Mouse (Mus musculus): ENCODE data around the gene Pip4p1. TPM values are rescaled to one million over a fixed set of nuclear protein-coding genes. Genes with fewer than 3 reads are reported as not detected.
"Not testable (repeated sequence)": the region's sequence is repeated elsewhere in the genome, so short reads cannot be mapped to it uniquely, and the experiment has no call there.

Pip4p1 gene
- polyA plus RNA-seq, 1 experiment from 2014 or later, result 58.0 TPM

DNA sequence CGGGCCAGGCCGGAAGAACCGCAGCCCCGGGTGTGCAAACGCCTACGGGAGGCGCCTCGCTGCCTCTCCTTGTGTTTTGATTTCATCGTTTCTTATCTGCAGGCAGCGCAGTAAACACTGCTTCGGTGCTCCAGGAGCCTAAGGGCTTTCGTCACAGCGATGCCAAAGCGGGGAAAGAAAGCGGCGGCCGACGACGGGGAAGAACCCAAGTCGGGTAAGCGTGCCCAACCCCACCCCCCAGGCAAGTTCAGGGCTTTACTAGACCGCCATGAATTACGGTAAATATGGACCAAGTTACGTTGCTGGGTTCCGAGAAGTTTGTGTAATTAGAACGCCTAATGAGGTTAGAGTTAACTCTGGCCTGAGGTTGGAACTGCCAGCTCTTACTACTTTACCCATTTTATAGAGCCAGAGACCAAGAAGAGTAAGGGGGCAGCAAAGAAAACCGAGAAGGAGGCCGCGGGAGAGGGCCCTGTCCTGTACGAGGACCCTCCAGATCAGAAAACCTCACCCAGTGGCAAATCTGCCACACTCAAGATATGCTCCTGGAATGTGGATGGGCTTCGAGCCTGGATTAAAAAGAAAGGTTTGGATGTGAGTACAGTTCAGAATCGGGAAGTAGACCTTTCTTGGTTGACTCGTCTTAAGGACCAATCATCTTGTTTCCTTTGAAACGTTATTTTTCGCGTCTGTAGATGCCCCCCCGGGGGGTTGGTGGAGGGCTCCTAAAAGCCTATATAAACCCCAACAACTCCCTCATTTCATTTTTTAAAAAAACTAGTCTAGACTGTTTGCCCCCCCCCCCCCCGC is 5.3 kb downstream of the Pip4p1 start:
- H3K4me2 ChIP-seq (ENCODE audit: low read depth, low read length), result peak overlapping the region; percentile 68
- H3K27me3 ChIP-seq (replicated peaks; ENCODE audit: control insufficient read depth, insufficient read depth, low read length), result no peaks in the 10 kb centered on the region
- peak overlapping the region; percentile 68 for H3K9ac ChIP-seq (ENCODE audit: low read depth, low read length)
- H3K4me1 ChIP-seq (ENCODE audit: control insufficient read depth, insufficient read depth, low read length), result peaks cover 19% of the 10 kb centered on the region
- peaks cover 17% of the 10 kb centered on the region for H3K36me3 ChIP-seq (ENCODE audit: control insufficient read depth, insufficient read depth, low read length)
- peak; percentile 60 for ATAC-seq
- peak overlapping the region; percentile 89 for H3K27ac ChIP-seq (ENCODE audit: low read length)
- no peaks in the 10 kb centered on the region for H3K9me3 ChIP-seq (ENCODE audit: control insufficient read depth, low read length)
- H3K4me3 ChIP-seq (ENCODE audit: low read length), result peak overlapping the region; percentile 61
- WGBS, result under 1% methylated on average over 38 of the region's 38 CpGs

DNA sequence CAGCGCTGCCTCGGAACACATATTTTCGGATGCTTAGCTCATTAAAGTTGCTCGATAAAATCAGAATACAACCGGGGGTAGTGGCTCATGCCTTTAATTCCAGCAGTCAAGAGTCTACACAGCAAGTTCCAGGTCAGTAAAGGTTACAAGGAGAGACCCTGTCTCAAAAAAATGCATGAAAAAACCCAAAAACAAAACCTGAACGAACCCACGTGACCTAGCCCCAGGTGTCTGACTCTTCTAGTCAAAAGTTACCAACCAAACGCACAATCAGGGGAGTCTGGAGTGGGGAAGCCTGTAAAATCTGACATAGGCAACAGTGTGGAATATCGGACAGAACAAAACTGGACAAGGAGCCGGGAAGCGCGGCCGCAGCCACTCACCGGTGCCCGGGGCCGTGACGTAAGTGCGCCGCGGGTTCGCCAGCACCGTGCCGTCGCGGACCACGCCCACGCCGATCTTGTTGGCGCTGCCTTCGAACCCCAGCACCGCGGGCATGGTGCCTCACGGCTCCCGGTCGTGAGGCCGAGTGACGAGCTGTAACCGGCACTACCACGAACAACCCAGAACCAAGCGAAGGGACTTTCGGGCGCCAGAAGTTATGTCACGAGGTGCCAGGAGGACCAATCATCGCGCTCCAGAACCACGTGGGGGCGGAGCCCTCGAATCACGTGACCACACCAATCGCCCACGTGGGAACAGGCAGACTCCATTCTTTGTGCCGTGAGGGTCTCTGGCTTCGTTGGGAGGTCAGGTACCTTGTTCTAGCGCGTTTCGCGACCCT is 6.2 kb downstream of the Pip4p1 start, which contains the start of the genes Osgep and Apex1:
Osgep (minus strand) TSS at position 613 of the 784 bp plus-strand sequence.
Apex1 (plus strand) TSS at position 688 of the 784 bp plus-strand sequence.
- H3K9me3 ChIP-seq (ENCODE audit: control insufficient read depth, low read length), result no peaks in the 10 kb centered on the region
- H3K9ac ChIP-seq (ENCODE audit: low read depth, low read length), result peak within 1 kb of the TSS; percentile 68
- H3K27ac ChIP-seq (ENCODE audit: low read length), result peak within 1 kb of the TSS; percentile 89
- H3K27me3 ChIP-seq (replicated peaks; ENCODE audit: control insufficient read depth, insufficient read depth, low read length), result no peaks in the 10 kb centered on the region
- ATAC-seq, result peak; percentile 94
- peak within 1 kb of the TSS; percentile 61 for H3K4me3 ChIP-seq (ENCODE audit: low read length)
- H3K36me3 ChIP-seq (ENCODE audit: control insufficient read depth, insufficient read depth, low read length), result peaks cover 17% of the 10 kb centered on the region
- H3K4me1 ChIP-seq (ENCODE audit: control insufficient read depth, insufficient read depth, low read length), result peaks cover 14% of the 10 kb centered on the region
- WGBS, result under 1% methylated on average over 57 of the region's 57 CpGs
- peak within 1 kb of the TSS; percentile 68 for H3K4me2 ChIP-seq (ENCODE audit: low read depth, low read length)

DNA sequence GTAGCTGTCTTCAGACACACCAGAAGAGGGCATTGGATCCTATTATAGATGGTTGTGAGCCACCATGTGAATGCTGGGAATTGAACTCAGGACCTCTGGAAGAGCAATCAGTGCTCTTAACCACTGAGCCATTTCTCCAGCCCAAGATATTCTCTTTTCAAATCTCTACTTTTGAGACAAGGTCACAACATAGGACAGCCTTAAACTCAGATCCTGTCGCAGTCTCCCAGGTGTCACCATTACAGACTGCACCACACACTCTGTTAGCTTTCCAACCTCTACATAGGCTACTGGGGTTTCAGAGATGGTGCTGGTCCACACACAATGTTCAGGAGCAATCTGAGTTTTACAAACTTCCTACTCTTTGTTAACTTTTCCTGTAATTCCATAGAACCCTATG is 7.2 kb downstream of the Pip4p1 start:
- not testable (repeated sequence) for ATAC-seq; H3K27ac ChIP-seq (ENCODE audit: low read length)
- 70% methylated on average over 1 of the region's 1 CpGs for WGBS

DNA sequence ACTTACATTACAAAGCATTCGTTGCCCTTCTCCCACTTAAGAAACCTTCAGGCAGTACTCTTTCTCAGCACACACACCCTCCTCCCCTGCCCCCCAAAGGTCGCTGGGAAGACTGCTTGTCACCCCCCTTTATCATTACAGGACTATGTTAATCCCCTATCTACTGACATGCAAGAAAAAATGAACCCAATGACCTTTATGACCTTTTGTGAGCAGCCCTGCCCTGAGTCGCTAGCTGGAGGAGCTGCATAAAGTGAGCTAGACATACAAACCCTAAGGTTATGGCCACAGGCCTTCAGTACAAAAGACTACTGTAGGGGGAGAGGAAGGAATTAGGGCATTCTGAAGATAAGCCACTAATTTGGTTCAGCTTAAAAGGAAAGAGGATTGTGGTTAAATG is 19.3 kb downstream of the Pip4p1 start:
- no peak overlapping the region for H3K27ac ChIP-seq (ENCODE audit: low read length)
- H3K36me3 ChIP-seq (ENCODE audit: control insufficient read depth, insufficient read depth, low read length), result peaks cover 6% of the 10 kb centered on the region; the same call in 1 of the 2 replicates
- H3K9ac ChIP-seq (ENCODE audit: low read depth, low read length), result no peak overlapping the region
- H3K4me2 ChIP-seq (ENCODE audit: low read depth, low read length), result no peak overlapping the region
- no peaks in the 10 kb centered on the region for H3K27me3 ChIP-seq (replicated peaks; ENCODE audit: control insufficient read depth, insufficient read depth, low read length)
- no peak overlapping the region for H3K4me3 ChIP-seq (ENCODE audit: low read length)
- no peaks in the 10 kb centered on the region for H3K9me3 ChIP-seq (ENCODE audit: control insufficient read depth, low read length)
- 58% methylated on average over 3 of the region's 3 CpGs for whole genome bisulfite sequencing
- ATAC-seq, result no peak
- H3K4me1 ChIP-seq (ENCODE audit: control insufficient read depth, insufficient read depth, low read length), result no peaks in the 10 kb centered on the region

More for the DNA sequence above, 7.2 kb downstream of the Pip4p1 start:
- H3K9me3 ChIP-seq (ENCODE audit: control insufficient read depth, low read length); H3K27me3 ChIP-seq (replicated peaks; ENCODE audit: control insufficient read depth, insufficient read depth, low read length); H3K4me1 ChIP-seq (ENCODE audit: control insufficient read depth, insufficient read depth, low read length): not testable (repeated sequence)
- peaks cover 12% of the 10 kb centered on the region for H3K36me3 ChIP-seq (ENCODE audit: control insufficient read depth, insufficient read depth, low read length)
- H3K4me2 ChIP-seq (ENCODE audit: low read depth, low read length), result peak overlapping the region; percentile 37
- peak overlapping the region; percentile 68; the same call in 1 of the 2 replicates for H3K9ac ChIP-seq (ENCODE audit: low read depth, low read length)
- peak overlapping the region; percentile 61 for H3K4me3 ChIP-seq (ENCODE audit: low read length)

DNA sequence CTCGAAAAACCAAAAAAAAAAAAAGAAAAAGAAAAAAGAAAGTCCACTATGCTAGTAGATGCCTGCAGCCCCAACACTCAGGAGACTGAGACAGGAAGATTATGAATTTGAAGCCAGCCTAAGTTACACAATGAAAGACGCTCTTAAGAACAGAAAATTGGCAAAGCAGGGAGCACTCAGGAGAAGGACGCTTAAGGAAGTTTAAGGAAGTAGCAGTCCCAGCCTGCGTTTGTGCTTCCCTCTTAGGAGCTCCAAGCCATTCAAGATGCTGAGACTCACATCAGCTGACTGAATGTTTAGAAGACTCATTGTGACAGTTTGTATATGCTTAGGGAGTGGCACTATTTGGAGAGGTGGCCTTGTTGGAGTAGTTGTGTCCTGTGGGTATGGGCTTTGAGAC is 22.5 kb downstream of the Pip4p1 start:
- Histone ChIP-seq H3K4me3 (ENCODE audit: low read length) (no peak overlapping the region), H3K4me1 (ENCODE audit: control insufficient read depth, insufficient read depth, low read length) (no peaks in the 10 kb centered on the region), H3K27me3 (replicated peaks; ENCODE audit: control insufficient read depth, insufficient read depth, low read length) (no peaks in the 10 kb centered on the region), H3K36me3 (ENCODE audit: control insufficient read depth, insufficient read depth, low read length) (no peaks in the 10 kb centered on the region; the same call in 1 of the 2 replicates), H3K27ac (ENCODE audit: low read length) (no peak overlapping the region), H3K4me2 (ENCODE audit: low read depth, low read length) (no peak overlapping the region), H3K9ac (ENCODE audit: low read depth, low read length) (no peak overlapping the region), H3K9me3 (ENCODE audit: control insufficient read depth, low read length) (no peaks in the 10 kb centered on the region)
- WGBS, result 78% methylated on average over 4 of the region's 4 CpGs
- no peak for ATAC-seq

DNA sequence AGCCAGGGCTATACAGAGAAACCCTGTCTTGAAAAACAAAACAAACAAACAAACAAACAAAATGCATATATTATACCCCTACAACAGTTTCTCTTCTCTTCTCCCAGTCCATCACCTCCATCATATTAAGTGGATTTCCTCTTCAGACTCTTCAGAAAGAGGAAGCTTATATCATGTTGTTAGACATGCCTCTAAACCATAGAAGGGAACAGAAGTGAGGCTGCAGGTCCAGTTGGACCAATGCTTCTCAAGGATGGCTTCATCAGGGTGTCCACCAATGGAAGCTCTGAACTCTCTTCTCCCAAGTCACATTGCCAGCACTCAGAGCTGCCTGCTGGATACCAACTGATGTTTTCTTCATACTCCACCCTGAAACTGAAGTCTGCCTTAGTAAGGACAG is 25.3 kb downstream of the Pip4p1 start:
- not testable (repeated sequence) for H3K27me3 ChIP-seq (replicated peaks; ENCODE audit: control insufficient read depth, insufficient read depth, low read length); H3K27ac ChIP-seq (ENCODE audit: low read length); H3K9ac ChIP-seq (ENCODE audit: low read depth, low read length); H3K4me1 ChIP-seq (ENCODE audit: control insufficient read depth, insufficient read depth, low read length); ATAC-seq; H3K9me3 ChIP-seq (ENCODE audit: control insufficient read depth, low read length); H3K4me3 ChIP-seq (ENCODE audit: low read length); H3K4me2 ChIP-seq (ENCODE audit: low read depth, low read length); H3K36me3 ChIP-seq (ENCODE audit: control insufficient read depth, insufficient read depth, low read length)

DNA sequence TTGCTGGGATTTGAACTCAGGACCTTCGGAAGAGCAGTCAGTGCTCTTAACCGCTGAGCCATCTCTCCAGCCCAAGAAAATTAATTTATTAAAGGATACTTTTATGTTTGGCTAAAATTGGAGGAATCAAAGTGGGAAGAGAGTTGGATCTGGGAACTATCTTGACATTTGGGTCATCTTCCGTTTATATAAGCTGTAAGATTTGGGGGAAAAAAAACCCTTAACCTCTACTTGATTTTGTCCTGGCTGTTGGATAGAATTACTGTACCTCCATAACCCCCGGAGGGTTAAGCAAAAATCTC is 25.9 kb downstream of the Pip4p1 start:
- Histone ChIP-seq H3K4me1 (ENCODE audit: control insufficient read depth, insufficient read depth, low read length) (no peaks in the 10 kb centered on the region), H3K27ac (ENCODE audit: low read length) (no peak overlapping the region), H3K27me3 (replicated peaks; ENCODE audit: control insufficient read depth, insufficient read depth, low read length) (no peaks in the 10 kb centered on the region), H3K36me3 (ENCODE audit: control insufficient read depth, insufficient read depth, low read length) (no peaks in the 10 kb centered on the region), H3K9ac (ENCODE audit: low read depth, low read length) (no peak overlapping the region), H3K4me2 (ENCODE audit: low read depth, low read length) (no peak overlapping the region), H3K9me3 (ENCODE audit: control insufficient read depth, low read length) (no peaks in the 10 kb centered on the region), H3K4me3 (ENCODE audit: low read length) (no peak overlapping the region)
- no peak for ATAC-seq
- WGBS, result 83% methylated on average over 4 of the region's 4 CpGs

DNA sequence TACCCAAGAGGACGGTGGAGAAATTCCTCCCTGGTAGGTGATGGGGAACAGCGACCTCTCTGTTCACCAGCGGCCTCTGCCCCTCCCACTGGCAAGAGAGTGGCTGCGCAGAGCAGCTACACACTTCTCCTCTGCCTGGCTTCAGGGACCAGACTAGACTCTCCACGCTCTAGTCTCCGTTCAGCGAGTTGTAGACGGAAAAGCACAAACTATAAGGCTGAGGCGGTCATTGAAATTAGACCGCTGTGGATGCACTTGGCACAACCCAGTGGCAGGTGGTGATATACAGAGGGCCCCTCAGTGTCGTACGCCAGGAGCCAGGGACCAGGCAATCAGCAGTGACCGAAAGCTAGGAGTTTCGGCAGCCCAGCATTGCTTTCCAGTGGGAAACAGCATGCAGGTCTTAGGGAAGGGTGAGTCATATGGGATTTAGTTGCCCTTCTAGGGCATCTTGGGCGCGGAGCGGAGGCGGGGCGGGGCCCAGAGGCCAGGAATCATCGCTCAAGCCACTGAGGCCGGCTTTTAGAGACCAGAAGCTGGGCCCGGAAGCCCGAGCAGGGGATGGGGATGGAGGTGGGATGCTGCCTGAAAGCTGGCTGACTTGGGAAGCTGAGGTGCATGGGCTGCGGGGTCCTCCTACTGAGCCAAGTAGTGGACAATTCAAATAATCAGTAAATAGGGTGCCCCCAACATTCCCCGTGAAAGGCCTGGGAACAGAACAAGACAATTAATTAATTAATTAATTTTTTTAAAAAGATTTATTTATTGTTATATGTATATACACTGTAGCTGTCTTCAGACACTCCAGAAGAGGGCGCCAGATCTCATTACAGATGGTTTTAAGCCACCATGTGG is 26.5 kb downstream of the Pip4p1 start:
- H3K4me3 ChIP-seq (ENCODE audit: low read length), result peak overlapping the region; percentile 42
- peak; percentile 93 for ATAC-seq
- no peaks in the 10 kb centered on the region for H3K36me3 ChIP-seq (ENCODE audit: control insufficient read depth, insufficient read depth, low read length)
- H3K9ac ChIP-seq (ENCODE audit: low read depth, low read length), result peak overlapping the region; percentile 66
- H3K27ac ChIP-seq (ENCODE audit: low read length), result no peak overlapping the region
- 5% methylated on average over 26 of the region's 26 CpGs for WGBS
- no peaks in the 10 kb centered on the region for H3K9me3 ChIP-seq (ENCODE audit: control insufficient read depth, low read length)
- no peaks in the 10 kb centered on the region for H3K27me3 ChIP-seq (replicated peaks; ENCODE audit: control insufficient read depth, insufficient read depth, low read length)
- no peaks in the 10 kb centered on the region for H3K4me1 ChIP-seq (ENCODE audit: control insufficient read depth, insufficient read depth, low read length)
- H3K4me2 ChIP-seq (ENCODE audit: low read depth, low read length), result peak overlapping the region; percentile 74

DNA sequence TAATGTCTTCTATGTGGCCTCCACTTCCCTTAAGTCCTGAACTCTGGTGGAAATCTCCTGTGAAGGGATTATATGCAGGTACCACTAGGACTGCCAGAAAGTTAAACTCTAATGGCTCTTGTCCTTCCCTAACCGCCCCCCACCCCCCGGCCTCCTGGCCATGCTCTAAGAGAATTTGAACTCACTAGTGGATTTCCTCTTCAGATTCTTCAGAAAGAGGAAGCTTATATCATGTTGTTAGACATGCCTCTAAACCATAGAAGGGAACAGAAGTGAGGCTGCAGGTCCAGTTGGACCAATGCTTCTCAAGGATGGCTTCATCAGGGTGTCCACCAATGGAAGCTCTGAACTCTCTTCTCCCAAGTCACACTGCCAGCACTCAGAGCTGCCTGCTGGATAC is 32.7 kb downstream of the Pip4p1 start:
- 86% methylated on average over 2 of the region's 2 CpGs for WGBS
- H3K9me3 ChIP-seq (ENCODE audit: control insufficient read depth, low read length); H3K4me1 ChIP-seq (ENCODE audit: control insufficient read depth, insufficient read depth, low read length); ATAC-seq; H3K4me3 ChIP-seq (ENCODE audit: low read length); H3K4me2 ChIP-seq (ENCODE audit: low read depth, low read length); H3K9ac ChIP-seq (ENCODE audit: low read depth, low read length); H3K36me3 ChIP-seq (ENCODE audit: control insufficient read depth, insufficient read depth, low read length); H3K27ac ChIP-seq (ENCODE audit: low read length); H3K27me3 ChIP-seq (replicated peaks; ENCODE audit: control insufficient read depth, insufficient read depth, low read length): not testable (repeated sequence)
